Mouse (Mus musculus) layer of hippocampus, adult 9-10 months (tissue): ENCODE measurements around the gene Wdr35.
"Not testable (repeated sequence)": the region's sequence is repeated elsewhere in the genome, so short reads cannot be mapped to it uniquely, and the experiment has no call there.

Experiments used
- DNase-seq: peaks from one replicate; pipeline ENCODE4 v3.0.0; 2022; ENCODE audit warnings: low spot score

Gene Wdr35

GRCm38 (mm10) chr12:8973820-8974465 lies at the start of gene Wdr35:
Gene Wdr35, plus strand, starts transcription at chr12:8973892.
- DNase-seq, result peak; percentile 72

- DNase-seq, result no peak
Measured at GRCm38 (mm10) chr12:8927652-8928051, 46.0 kb upstream of the Wdr35 start.

GRCm38 (mm10) chr12:8928766-8929165 lies 44.9 kb upstream of the Wdr35 start:
- DNase-seq, result no peak

- no peak for DNase-seq
Measured at GRCm38 (mm10) chr12:8931083-8931482, 42.6 kb upstream of the Wdr35 start.

- DNase-seq, result no peak
Measured at GRCm38 (mm10) chr12:8935349-8935748, 38.3 kb upstream of the Wdr35 start.

GRCm38 (mm10) chr12:8936210-8936609 lies 37.5 kb upstream of the Wdr35 start:
- not testable (repeated sequence) for DNase-seq

GRCm38 (mm10) chr12:8939490-8939889 lies 34.2 kb upstream of the Wdr35 start:
- no peak for DNase-seq

GRCm38 (mm10) chr12:8940011-8941005 lies 33.4 kb upstream of the Wdr35 start:
- DNase-seq, result no peak

- no peak for DNase-seq
Measured at GRCm38 (mm10) chr12:8941131-8941615, 32.5 kb upstream of the Wdr35 start.

- DNase-seq, result no peak
Measured at GRCm38 (mm10) chr12:8941699-8942392, 31.8 kb upstream of the Wdr35 start.

- DNase-seq, result no peak
Measured at GRCm38 (mm10) chr12:8947163-8947562, 26.5 kb upstream of the Wdr35 start.

- no peak for DNase-seq
Measured at GRCm38 (mm10) chr12:8947714-8948464, 25.8 kb upstream of the Wdr35 start, which contains the start of gene Matn3. Gene Matn3, plus strand, starts transcription at chr12:8947929.

GRCm38 (mm10) chr12:8953136-8953535 lies 20.6 kb upstream of the Wdr35 start:
- DNase-seq, result no peak

- no peak for DNase-seq
Measured at GRCm38 (mm10) chr12:8954161-8954561, 19.5 kb upstream of the Wdr35 start.

- DNase-seq, result no peak
Measured at GRCm38 (mm10) chr12:8961607-8962316, 11.9 kb upstream of the Wdr35 start.

- no peak for DNase-seq
Measured at GRCm38 (mm10) chr12:8969828-8970227, 3.9 kb upstream of the Wdr35 start.

- no peak for DNase-seq
Measured at GRCm38 (mm10) chr12:8975076-8975475, 1.4 kb downstream of the Wdr35 start.

- DNase-seq, result no peak
Measured at GRCm38 (mm10) chr12:8993231-8993630, 19.5 kb downstream of the Wdr35 start.

- DNase-seq, result no peak
Measured at GRCm38 (mm10) chr12:8998318-8998717, 24.6 kb downstream of the Wdr35 start.

GRCm38 (mm10) chr12:9002038-9002648 lies 28.5 kb downstream of the Wdr35 start:
- DNase-seq, result peak; percentile 45
